Mouse (Mus musculus): ENCODE measurements around the gene Psmd3.
"Not testable (repeated sequence)": the region's sequence is repeated elsewhere in the genome, so short reads cannot be mapped to it uniquely, and the experiment has no call there.

Psmd3 gene

GRCm38 (mm10) chr11:98681786-98682745 is at the start of gene Psmd3:
Gene Psmd3 (plus strand): TSS chr11:98682554.
- DNase-seq, result peak; percentile 96 to 97

- DNase-seq, result peak in 1 of 2 experiments; percentile 15
Observed at GRCm38 (mm10) chr11:98635312-98635970, 46.9 kb upstream of the Psmd3 start.

DNA sequence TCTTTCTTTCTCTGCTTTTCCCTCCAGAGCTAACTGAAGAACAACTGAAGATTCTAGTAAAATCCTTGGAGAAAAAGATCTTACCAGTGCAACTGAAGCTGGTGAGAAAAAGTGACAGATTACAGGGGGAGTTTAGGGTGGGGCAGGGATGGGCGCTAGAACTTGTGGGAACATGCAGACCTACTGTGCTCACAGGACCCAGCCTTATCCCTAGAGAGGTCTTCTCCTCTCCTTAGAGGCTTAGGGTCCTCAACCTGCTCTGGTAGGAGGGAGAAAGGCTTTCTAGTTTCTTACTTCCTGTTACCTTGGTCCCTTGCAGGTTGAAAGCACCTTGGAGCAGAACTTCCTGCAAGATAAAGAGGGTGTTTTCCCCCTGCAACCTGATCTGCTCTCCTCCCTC is 44.9 kb upstream of the Psmd3 start:
- no peak for DNase-seq

- DNase-seq, result no peak
Observed at GRCm38 (mm10) chr11:98640091-98640490, 42.3 kb upstream of the Psmd3 start.

GRCm38 (mm10) chr11:98644757-98645156 is 37.6 kb upstream of the Psmd3 start:
- no peak for DNase-seq

GRCm38 (mm10) chr11:98645946-98646345 is 36.4 kb upstream of the Psmd3 start:
- no peak for DNase-seq

- DNase-seq, result no peak
Observed at GRCm38 (mm10) chr11:98646459-98646858, 35.9 kb upstream of the Psmd3 start, which contains the start of gene Gsdma2. Gene Gsdma2 (plus strand): TSS chr11:98646759.

DNA sequence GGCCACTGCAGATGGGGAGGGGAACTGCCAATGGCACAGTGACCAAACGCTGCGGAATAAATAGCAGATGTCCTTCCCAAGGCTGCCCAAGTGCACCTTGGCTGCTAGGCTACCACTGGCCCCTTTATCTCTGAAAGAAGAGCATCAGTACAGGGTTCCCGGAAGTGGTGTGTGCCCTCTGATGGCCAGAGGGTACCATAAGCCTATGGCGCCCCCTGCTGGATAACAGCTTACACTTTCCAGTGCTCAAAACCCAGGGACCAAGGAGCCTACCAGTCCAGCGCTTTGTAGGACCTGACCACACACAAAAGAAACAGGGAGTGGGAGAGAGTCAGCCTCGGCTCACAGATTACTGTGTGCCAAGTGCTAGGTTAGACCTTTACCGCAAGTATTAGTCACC is 27.3 kb upstream of the Psmd3 start:
- DNase-seq, result peak; percentile 17 to 38

DNA sequence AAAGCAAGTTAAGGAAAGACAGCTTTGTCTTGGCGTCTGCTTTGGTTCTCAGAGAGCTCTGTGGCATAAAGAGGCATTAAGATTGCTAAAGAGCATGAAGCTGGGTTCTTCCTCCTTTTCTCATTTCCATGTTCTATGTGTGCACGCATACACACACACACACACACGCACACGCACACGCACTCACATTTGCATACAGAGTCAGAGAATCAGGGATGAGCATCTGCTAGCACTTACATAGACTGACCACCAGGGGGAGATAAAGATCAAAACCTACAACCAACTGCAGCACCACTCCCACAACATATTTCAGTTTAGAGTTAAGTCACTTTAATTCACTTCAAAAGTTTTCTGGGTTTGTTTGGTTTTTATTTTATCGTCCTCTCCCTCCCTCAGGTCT is 21.8 kb upstream of the Psmd3 start:
- peak in 1 of 2 experiments; percentile 40 for DNase-seq

DNA sequence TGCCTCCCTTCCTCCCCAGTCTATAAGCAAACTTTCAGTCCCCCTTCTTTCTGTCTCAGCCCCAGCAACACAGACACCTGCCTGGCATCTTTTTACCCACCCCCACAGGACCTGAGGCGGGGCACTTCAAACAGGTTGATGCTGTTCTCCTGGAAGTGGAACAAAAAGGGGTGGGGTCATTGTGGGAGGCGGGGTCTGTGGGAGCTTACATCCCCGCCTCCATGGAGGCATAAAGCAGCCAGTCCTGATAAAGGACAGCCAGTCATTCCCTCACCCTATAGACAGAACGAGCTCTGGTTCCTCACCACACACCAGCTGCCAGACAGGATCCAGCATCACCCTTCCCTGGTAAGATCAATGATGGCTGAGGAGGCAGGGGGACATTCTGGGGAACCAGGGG is 18.3 kb upstream of the Psmd3 start, which contains the start of gene Gsdma:
TSS of gene Gsdma (plus strand) at position 261 of the 400 bp plus-strand sequence.
- DNase-seq, result no peak

DNA sequence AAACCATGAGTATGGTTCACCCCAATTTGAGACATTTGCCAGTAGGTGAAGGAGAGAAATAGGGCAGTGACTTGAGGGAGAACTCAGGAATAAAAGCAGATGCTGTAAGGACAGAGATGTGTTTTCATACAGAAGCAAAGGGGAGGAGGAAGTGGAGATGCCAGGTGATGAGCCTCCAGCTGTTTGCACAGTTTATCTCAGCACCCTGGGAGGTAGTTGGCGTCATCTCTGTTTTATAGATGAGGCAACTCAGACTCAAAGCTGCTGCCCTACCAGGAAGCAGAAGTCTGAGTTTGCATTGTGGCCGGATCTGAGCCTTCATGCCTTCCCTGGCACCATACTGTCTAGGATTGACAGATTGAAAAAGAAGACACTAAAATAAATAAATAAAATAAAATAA is 13.4 kb upstream of the Psmd3 start:
- no peak for DNase-seq

DNA sequence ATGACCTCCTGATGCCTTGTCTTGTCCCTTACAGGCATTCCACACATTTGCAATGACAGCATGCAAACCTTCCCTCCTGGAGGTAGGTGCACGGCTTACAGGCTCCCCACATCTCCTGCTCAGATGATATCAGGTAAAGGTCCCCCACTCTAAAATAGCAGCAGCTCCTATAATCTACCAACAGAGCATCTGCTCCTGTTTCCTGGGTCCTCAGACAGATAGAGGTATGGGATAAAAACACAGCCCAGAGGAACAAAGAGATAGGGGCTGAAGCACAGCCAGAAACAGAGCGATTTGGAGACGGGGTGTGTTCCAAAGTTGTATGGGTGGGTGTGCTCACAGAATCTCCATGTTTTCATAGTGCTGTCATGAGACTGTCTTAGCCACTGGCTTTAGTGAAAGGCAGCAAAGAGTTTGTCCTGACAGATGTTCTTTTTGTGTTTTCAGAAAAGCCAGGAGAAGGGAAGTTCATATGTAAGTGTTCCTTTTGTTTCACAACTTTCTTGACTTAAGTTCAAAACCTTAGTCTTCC is 11.0 kb upstream of the Psmd3 start:
- no peak for DNase-seq

DNA sequence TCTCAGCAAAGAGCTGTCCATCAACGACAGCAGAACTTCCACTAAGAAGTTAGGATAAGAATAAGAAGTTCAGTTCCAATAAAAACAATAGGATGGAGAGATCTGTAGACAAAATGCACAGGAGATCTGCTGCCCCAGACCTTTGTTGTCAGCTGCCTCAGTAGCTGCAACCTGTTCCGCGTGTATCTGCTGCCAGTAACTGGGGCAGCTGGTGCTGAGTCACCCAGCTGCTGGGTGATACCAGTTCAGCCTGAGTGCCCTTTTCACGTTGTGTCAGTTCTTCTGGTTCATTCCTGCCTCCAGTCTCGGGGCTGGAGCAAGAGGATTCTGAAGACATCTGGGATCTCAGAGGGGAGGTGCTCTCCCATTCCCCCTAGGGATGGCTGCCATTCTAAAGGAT is 10.5 kb upstream of the Psmd3 start:
- no peak for DNase-seq

DNA sequence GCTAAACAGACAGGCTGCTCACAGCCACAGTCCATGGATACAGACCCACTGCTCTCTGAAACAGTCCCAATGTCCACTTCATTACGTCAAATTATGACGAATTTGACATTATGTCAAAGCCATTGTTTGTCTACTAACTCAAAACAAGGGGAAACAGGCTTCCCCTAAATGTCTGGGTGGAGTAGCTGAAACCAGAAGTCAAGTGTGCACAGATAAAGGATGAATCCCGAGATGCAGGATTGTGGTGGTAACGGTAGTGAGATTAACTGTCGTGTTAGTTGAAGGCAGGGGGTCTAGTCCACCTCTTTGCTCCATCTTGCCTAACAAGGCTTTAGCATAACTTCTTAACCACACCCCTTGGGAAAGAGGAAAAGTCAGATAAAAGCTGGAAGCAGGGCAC is 9.9 kb upstream of the Psmd3 start:
- no peak for DNase-seq

- DNase-seq, result peak; percentile 28 to 54
Observed at GRCm38 (mm10) chr11:98673136-98673535, 9.2 kb upstream of the Psmd3 start.

- DNase-seq, result no peak
Observed at GRCm38 (mm10) chr11:98675829-98676363, 6.5 kb upstream of the Psmd3 start.

DNA sequence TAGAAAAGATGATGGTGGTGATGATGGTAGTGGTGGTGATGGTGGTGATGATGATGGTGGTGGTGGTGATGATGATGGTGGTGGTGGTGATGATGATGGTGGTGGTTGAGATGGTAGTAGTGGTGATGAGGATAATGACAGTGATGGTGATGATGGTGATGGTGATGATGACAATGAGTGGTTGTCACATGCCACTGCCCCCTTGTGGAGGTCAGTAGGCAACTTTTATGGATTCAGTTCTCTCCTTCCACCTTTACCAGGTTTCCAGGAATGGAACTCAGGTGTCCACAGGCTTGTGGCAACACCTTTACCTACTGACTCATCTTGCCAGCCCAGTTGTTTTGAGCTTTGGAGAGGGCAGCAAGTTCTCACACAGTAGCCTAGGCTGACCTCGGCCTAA is 2.3 kb upstream of the Psmd3 start:
- no peak for DNase-seq

GRCm38 (mm10) chr11:98680595-98680994 is 1.8 kb upstream of the Psmd3 start:
- DNase-seq, result not testable (repeated sequence)

DNA sequence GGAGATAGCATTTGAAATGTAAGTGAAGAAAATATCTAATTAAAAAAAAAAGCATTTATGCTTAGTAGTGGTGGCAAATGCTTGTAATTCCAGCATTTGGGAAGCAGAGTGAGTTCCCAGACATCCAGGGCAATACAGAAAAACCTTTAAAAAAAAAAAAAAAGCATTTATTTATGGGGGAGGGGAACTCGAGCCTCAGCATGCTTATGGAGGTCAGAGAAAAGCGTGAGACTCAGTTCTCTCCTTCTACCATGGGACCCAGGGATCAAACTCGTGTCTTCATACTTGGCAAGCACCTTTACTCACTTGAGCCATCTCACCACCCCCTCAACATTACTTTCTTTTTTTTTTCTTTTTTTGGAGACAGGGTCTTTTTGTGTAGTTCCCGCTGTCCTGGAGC is 1.2 kb upstream of the Psmd3 start:
- DNase-seq, result no peak

GRCm38 (mm10) chr11:98682811-98683210 is 457 bp downstream of the Psmd3 start:
- DNase-seq, result no peak

DNA sequence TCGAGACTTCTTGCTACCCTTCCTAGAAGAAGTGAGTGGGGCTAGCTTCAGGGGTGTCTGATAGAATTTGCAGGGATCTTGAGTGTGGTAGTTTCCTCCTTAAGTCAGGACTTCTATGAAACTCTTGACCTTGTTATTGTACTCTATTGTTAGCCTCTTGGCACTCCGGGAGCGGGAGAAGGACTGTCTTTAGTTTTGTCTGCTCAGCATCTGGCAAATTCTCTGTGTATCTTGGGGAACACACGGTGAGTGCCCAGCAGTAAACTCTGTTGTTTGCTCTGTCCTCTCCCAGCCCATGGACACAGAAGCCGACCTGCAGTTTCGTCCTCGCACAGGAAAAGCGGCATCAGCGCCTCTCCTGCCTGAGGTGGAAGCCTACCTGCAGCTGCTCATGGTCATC is 3.3 kb downstream of the Psmd3 start:
- DNase-seq, result no peak

GRCm38 (mm10) chr11:98686976-98687375 is 4.6 kb downstream of the Psmd3 start:
- no peak for DNase-seq

- no peak for DNase-seq
Observed at GRCm38 (mm10) chr11:98688009-98688408, 5.7 kb downstream of the Psmd3 start.

Measured in lung, adult 18-20 months (tissue).